Mouse (Mus musculus) inflammation-experienced regulatory T-cells, adult 6 months (primary cell): ENCODE measurements around the gene Ppp2ca. TPM values are rescaled to one million over a fixed set of nuclear protein-coding genes. Genes with fewer than 3 reads are reported as not detected.
"Not testable (repeated sequence)": the region's sequence is repeated elsewhere in the genome, so short reads cannot be mapped to it uniquely, and the experiment has no call there.

Experiments
- ATAC-seq: one replicate; pipeline ENCODE4 v1.8.0; 2017
- polyA plus RNA-seq, 3 experiments: library from polyadenylated mRNA; unstranded; fragments of 100-300 nt; shearing (Covaris generic); gene quantifications; one replicate each; pipeline ENCODE4 v1.2.1; 2017

The Ppp2ca gene
- polyA plus RNA-seq, 3 experiments from 2014 or later: 14.5 to 15.1 (median 14.5) TPM

GRCm38 (mm10) chr11:52097016-52097415 is 1.5 kb upstream of the Ppp2ca start:
- no peak for ATAC-seq

GRCm38 (mm10) chr11:52097596-52097995 is 885 bp upstream of the Ppp2ca start:
- ATAC-seq: no peak

- peak; percentile 21 for ATAC-seq
These were observed 715 bp downstream of the Ppp2ca start for GRCm38 (mm10) chr11:52099031-52099761.

GRCm38 (mm10) chr11:52099771-52100219 is 1.3 kb downstream of the Ppp2ca start:
- peak; percentile 14 for ATAC-seq

GRCm38 (mm10) chr11:52102977-52103376 is 4.5 kb downstream of the Ppp2ca start:
- no peak for ATAC-seq

GRCm38 (mm10) chr11:52105503-52105902 is 7.0 kb downstream of the Ppp2ca start:
- ATAC-seq: no peak

GRCm38 (mm10) chr11:52106037-52106436 is 7.6 kb downstream of the Ppp2ca start:
- ATAC-seq: no peak

- no peak for ATAC-seq
These were observed 8.0 kb downstream of the Ppp2ca start for GRCm38 (mm10) chr11:52106438-52106837.

GRCm38 (mm10) chr11:52108796-52109195 is 10.3 kb downstream of the Ppp2ca start:
- no peak for ATAC-seq

GRCm38 (mm10) chr11:52109421-52109820 is 10.9 kb downstream of the Ppp2ca start:
- ATAC-seq: no peak

- ATAC-seq: no peak
These were observed 17.0 kb downstream of the Ppp2ca start for GRCm38 (mm10) chr11:52115479-52115878.

- ATAC-seq: not testable (repeated sequence)
These were observed 17.6 kb downstream of the Ppp2ca start for GRCm38 (mm10) chr11:52116117-52116516.

- no peak for ATAC-seq
These were observed 18.7 kb downstream of the Ppp2ca start for GRCm38 (mm10) chr11:52117156-52117555.

- not testable (repeated sequence) for ATAC-seq
These were observed 21.9 kb downstream of the Ppp2ca start for GRCm38 (mm10) chr11:52120415-52120814.

- no peak for ATAC-seq
These were observed 23.6 kb downstream of the Ppp2ca start for GRCm38 (mm10) chr11:52122045-52122444.

- ATAC-seq: no peak
These were observed 26.0 kb downstream of the Ppp2ca start for GRCm38 (mm10) chr11:52124468-52124867.

- no peak for ATAC-seq
These were observed 28.7 kb downstream of the Ppp2ca start for GRCm38 (mm10) chr11:52127169-52127568.

GRCm38 (mm10) chr11:52127760-52128159 is 29.3 kb downstream of the Ppp2ca start:
- no peak for ATAC-seq

- no peak for ATAC-seq
These were observed 30.0 kb downstream of the Ppp2ca start for GRCm38 (mm10) chr11:52128316-52129061.

GRCm38 (mm10) chr11:52129171-52129570 is 30.7 kb downstream of the Ppp2ca start:
- ATAC-seq: no peak

- ATAC-seq: no peak
These were observed 31.4 kb downstream of the Ppp2ca start for GRCm38 (mm10) chr11:52129621-52130450.

- no peak for ATAC-seq
These were observed 32.1 kb downstream of the Ppp2ca start for GRCm38 (mm10) chr11:52130451-52131068.
